Mouse (Mus musculus): Measurements from ENCODE around the gene Vamp4.

Gene Vamp4

DNA sequence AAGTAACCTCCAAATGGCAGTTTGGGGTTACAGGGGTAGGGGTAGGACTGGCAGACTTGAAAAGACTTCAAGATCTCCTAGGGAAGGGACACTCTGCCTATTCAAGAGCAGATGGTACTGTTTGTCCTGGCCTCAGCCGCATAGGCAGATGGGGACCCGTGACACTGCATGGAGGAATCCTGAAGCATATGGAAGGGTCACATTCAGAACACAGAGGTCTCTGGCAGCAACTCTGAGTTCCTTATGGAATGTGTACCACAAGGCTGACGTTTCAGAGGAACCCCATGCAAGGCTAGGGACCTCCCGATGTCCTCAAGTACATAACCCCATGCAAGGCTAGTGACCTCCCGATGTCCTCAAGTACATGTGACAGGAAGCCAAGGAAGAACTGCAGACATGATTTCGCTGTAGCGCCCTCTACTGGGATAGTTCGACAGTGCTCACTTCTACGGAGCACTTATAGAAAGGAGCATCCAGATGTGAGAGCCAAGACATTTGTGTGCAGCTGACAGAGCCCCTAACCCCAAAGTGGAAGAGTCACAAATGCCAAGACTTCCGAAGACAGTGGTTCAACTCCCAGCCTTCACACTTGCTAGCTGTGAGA lies 75.9 kb downstream of the Vamp4 start:
- no peak for DNase-seq (ENCODE audit: low spot score in 2 of 2)

DNA sequence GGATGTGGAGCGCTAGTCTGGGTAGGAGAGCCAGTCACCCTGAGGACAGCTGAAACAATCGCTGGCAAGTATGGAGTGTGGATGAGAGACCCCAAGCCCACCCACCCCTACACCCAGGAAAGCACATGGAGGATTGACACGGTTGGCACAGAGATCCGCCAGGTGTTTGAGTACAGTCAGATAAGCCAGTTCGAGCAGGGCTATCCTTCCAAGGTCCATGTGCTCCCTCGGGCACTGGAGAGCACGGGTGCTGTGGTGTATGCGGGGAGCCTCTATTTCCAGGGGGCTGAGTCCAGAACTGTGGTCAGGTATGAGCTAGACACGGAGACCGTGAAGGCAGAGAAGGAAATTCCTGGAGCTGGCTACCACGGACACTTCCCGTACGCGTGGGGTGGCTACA lies 78.1 kb downstream of the Vamp4 start:
- DNase-seq (ENCODE audit: low spot score in 2 of 2) = no peak
